Mouse (Mus musculus) limb, embryonic 10.5 days (tissue): Measurements from ENCODE around the gene S100a2. TPM values are rescaled to one million over a fixed set of nuclear protein-coding genes. Genes with fewer than 3 reads are reported as not detected.

Experiments used
- DNase-seq: peaks from one replicate; pipeline ENCODE4 v3.0.0-alpha.2; 2017; ENCODE audit warnings: low spot score
- H3K27ac ChIP-seq: fragments of 300-500 bp; sonication (generic); 2 replicates; pipeline ENCODE4 v1.5.1; 2016; ENCODE audit warnings: mild to moderate bottlenecking
- H3K27me3 ChIP-seq: fragments of 300-500 bp; sonication (generic); 2 replicates; pipeline ENCODE4 v1.6.1; 2016; ENCODE audit warnings: low read depth, mild to moderate bottlenecking; ENCODE audit not compliant: poor library complexity, severe bottlenecking
- H3K36me3 ChIP-seq: fragments of 300-500 bp; sonication (generic); 2 replicates; pipeline ENCODE4 v1.6.1; 2016; ENCODE audit warnings: mild to moderate bottlenecking, moderate library complexity
- H3K4me1 ChIP-seq: fragments of 300-500 bp; sonication (generic); 2 replicates; pipeline ENCODE4 v1.6.1; 2016
- H3K4me3 ChIP-seq: fragments of 300-500 bp; sonication (generic); 2 replicates; pipeline ENCODE4 v1.5.1; 2016; ENCODE audit warnings: mild to moderate bottlenecking, moderate library complexity
- H3K9me3 ChIP-seq: fragments of 300-500 bp; sonication (generic); replicated peaks from 2 replicates; pipeline ENCODE4 v1.6.1; 2016; ENCODE audit warnings: mild to moderate bottlenecking
- WGBS: fragments of 180-500 bp; shearing (Covaris S2); methylation state at CpG from one replicate; pipeline ENCODE4 v1.1.7; 2016; 5-methylcytosine and 5-hydroxymethylcytosine counted together
- polyA plus RNA-seq: library from polyadenylated mRNA; unstranded; fragments of >200 nt; fragmentation: Nextera tagmentation; extraction: Ambion mirVana; gene quantifications from 2 replicates; pipeline ENCODE4 v1.2.1, GENCODE M21; 2016

S100a2 gene
- polyA plus RNA-seq, 1 experiment from 2014 or later, result not detected

DNA sequence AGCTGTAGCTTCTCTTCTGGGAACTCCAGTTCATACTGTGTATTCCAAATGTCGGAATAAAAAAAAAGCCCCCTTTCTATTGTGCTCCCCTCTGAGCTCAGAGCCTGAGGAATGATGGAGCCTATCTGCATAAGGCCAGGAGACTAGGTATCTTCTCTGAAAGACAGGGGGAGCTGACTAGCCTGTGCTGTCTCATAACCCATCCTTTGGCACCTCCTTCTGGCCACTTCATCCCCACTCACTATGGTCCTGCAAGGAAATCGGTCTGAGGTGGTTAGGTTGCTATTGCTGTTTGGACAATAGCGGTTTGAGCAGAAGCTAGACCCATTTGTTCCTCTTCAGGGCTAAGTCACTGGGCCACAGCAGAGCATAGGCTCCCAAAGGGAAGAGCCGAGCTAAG, 37.8 kb downstream of the S100a2 start:
- H3K27ac ChIP-seq, result no peak overlapping the region
- no peak overlapping the region for H3K4me3 ChIP-seq
- 63% methylated on average over 4 of the region's 4 CpGs for WGBS
- no peak for DNase-seq
- no peaks in the 10 kb centered on the region for H3K27me3 ChIP-seq
- H3K9me3 ChIP-seq, result no peaks in the 10 kb centered on the region
- peaks cover 10% of the 10 kb centered on the region for H3K4me1 ChIP-seq
- no peaks in the 10 kb centered on the region for H3K36me3 ChIP-seq

DNA sequence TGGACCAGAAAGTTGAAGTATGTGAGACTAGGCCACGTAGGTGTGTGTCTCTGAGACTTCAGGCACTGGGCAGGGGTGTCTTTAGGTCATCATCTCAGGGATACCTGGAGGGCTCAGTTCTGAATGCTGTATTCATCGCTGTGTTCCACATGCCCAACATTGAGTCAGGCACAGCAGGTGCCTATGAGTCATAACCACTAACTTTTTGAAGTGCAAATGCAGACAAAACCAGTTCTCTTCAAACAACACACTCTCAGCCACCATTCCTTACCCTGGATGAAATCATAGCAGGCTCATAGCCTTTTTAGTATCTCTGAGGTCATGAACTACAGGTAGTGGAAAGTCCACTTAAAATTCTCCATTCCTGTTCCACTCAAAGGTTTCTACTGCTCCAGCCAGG, 39.3 kb downstream of the S100a2 start:
- WGBS, result 79% methylated on average over 2 of the region's 2 CpGs

DNA sequence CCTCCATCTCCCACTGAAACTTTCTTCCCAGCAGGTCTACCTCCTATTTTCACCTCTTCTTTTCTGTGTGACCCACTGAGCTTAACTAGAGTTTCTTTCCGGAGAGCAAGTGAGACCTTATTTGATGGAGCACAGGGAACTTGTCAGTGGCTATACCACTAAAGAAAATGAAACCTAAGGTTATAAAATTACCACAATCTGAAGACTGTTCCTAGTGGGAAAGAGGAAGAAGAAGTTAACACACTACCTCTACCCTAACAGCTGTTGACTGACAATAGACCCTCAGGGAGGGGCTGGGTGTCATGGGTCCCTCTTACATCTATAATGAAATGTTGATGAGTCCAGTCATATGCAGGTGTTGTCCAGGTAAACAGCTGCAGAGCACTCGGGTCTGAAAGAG, 41.9 kb downstream of the S100a2 start:
- H3K27ac ChIP-seq, result no peak overlapping the region
- no peaks in the 10 kb centered on the region for H3K9me3 ChIP-seq
- no peaks in the 10 kb centered on the region for H3K4me1 ChIP-seq
- no peak overlapping the region for H3K4me3 ChIP-seq
- 82% methylated on average over 2 of the region's 2 CpGs for WGBS
- H3K36me3 ChIP-seq, result no peaks in the 10 kb centered on the region
- no peak for DNase-seq
- no peaks in the 10 kb centered on the region for H3K27me3 ChIP-seq

More for the DNA sequence above, 39.3 kb downstream of the S100a2 start:
- H3K9me3 ChIP-seq, result no peaks in the 10 kb centered on the region
- H3K27me3 ChIP-seq, result no peaks in the 10 kb centered on the region
- H3K36me3 ChIP-seq, result no peaks in the 10 kb centered on the region
- DNase-seq, result no peak
- H3K4me3 ChIP-seq, result no peak overlapping the region
- no peaks in the 10 kb centered on the region for H3K4me1 ChIP-seq
- H3K27ac ChIP-seq, result no peak overlapping the region

DNA sequence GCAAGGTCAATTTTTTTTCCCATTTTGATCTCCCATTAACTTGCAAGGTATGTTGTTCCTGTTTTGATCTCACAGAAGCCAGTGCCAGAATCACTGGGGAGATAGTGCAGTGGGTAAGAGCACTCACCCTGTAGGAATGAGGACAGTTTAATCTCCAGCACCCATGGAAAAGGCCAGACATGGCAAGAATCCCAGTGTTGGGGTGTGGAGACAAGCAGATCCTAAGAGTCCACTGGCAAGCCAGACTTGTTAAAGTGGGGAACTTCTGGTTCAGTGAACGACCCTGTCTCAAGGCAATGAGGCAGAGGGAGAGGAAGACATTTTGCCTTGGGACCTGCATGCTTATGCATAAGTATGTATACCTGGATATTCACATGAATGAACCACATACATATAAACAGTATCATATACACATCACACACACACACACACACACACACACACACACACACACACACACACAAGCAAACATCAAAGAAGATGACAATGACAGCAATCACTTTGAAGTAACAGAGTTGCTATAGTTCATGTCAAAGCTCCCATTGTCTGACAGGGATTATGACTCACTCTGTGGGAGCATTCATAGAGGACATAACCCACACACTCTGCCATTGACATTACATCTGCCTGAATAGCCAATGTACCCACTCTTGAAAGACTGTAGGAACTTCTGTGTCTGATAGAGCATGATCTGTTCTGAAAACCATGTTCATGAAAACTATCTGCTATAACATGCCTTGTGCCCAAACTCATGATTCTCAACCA, 48.6 kb downstream of the S100a2 start:
- 65% methylated on average over 1 of the region's 1 CpGs for WGBS
- Histone ChIP-seq H3K27me3 (no peaks in the 10 kb centered on the region), H3K36me3 (no peaks in the 10 kb centered on the region), H3K27ac (no peak overlapping the region), H3K4me3 (no peak overlapping the region), H3K4me1 (no peaks in the 10 kb centered on the region), H3K9me3 (no peaks in the 10 kb centered on the region)
- DNase-seq, result no peak

DNA sequence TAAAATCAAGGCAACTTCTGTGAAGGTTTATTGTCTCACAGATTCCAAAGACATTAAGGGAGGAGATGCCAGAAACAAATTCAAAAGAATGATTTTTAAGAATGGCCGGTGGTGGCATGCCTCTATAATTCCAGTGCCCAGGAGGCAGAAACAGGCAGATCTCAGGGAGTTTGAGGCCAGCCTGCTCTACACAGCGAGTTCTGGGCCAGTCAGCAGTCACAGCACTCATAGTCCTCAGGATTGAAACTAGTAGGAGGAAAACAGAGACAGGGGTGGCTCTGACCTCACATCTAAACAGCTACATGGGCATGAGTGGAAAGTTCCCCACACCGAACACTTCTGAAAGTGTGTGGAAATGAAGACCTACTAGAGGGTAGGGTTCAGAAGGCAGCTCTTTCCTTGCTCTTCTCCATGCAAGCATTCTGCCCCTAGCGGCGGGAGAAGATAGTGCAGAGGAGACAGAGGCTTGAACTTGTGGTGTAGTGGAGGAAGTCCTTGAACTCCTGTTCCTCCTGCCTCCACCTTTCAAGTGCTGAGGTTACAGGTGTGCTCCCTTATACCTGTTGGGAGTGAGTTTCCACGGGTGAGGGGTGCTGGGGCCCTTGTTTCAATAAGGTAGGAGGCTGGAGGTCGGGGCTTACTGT, 49.6 kb downstream of the S100a2 start:
- DNase-seq, result no peak

DNA sequence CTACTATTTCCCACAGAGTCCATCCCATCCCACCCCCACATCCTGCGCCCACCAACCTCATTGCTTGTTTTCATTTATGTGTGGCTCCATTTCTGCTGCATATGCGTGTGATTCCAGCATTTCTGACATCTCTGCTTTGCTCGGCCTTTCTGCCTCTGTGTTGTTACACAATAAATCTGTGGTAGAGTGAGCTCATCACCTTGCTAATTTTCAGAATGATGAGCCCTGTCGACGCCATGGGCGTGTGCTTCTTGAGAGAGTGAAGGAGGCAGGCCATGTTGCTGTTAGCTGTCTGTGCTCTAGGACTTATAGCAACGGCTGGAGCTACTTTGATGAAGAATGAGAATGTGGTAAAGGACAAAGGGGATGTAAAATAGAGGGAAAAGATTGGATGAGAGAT, 50.9 kb downstream of the S100a2 start:
- WGBS, result 85% methylated on average over 7 of the region's 7 CpGs
- Histone ChIP-seq H3K27ac (no peak overlapping the region), H3K4me3 (no peak overlapping the region), H3K4me1 (no peaks in the 10 kb centered on the region), H3K27me3 (no peaks in the 10 kb centered on the region), H3K9me3 (no peaks in the 10 kb centered on the region), H3K36me3 (no peaks in the 10 kb centered on the region)
- DNase-seq, result no peak

More for the DNA sequence above, 49.6 kb downstream of the S100a2 start:
- no peaks in the 10 kb centered on the region for H3K9me3 ChIP-seq
- no peaks in the 10 kb centered on the region for H3K36me3 ChIP-seq
- H3K27ac ChIP-seq, result no peak overlapping the region
- no peaks in the 10 kb centered on the region for H3K4me1 ChIP-seq
- WGBS, result 51% methylated on average over 7 of the region's 7 CpGs
- no peak overlapping the region for H3K4me3 ChIP-seq
- no peaks in the 10 kb centered on the region for H3K27me3 ChIP-seq

Other genes starting within 250 kb of the S100a2 start
- 37.4 and 41.9 TPM in 2 replicates for gene Slc27a3, start 200.3 kb upstream of the S100a2 start, polyA plus RNA-seq
- gene Ints3, start 156.6 kb upstream of the S100a2 start, polyA plus RNA-seq, result 53.3 and 53.5 TPM in 2 replicates
- 3.5 and 4.7 TPM in 2 replicates for gene Npr1, start 124.4 kb upstream of the S100a2 start, polyA plus RNA-seq
- gene Ilf2, start 114.1 kb upstream of the S100a2 start, polyA plus RNA-seq, result 374 and 379 TPM in 2 replicates
- 49.1 and 60.3 TPM in 2 replicates for gene Snapin, start 99.2 kb upstream of the S100a2 start, polyA plus RNA-seq
- gene Chtop, start 80.7 kb upstream of the S100a2 start, polyA plus RNA-seq, result 175 and 194 TPM in 2 replicates
- 4.6 and 5.3 TPM in 2 replicates for gene S100a1, start 75.9 kb upstream of the S100a2 start, polyA plus RNA-seq
- gene S100a13, start 75.8 kb upstream of the S100a2 start, polyA plus RNA-seq, result 8.5 and 10.3 TPM in 2 replicates
- gene S100a14, start 63.4 kb upstream of the S100a2 start, polyA plus RNA-seq, result 0.30 TPM in 1 of 2 replicates, not detected in the other
- 40.1 and 40.8 TPM in 2 replicates for gene S100a16, start 53.0 kb upstream of the S100a2 start, polyA plus RNA-seq
- gene S100a3, start 29.7 kb upstream of the S100a2 start, polyA plus RNA-seq, result 0.98 TPM in 1 of 2 replicates, not detected in the other
- not detected in 2 replicates for gene Gm42674, start 11.7 kb downstream of the S100a2 start, polyA plus RNA-seq
- gene S100a4, start 13.5 kb downstream of the S100a2 start, polyA plus RNA-seq, result 0.34 and 0.64 TPM in 2 replicates
- not detected in 2 replicates for gene S100a5, start 18.3 kb downstream of the S100a2 start, polyA plus RNA-seq
- gene S100a6, start 22.6 kb downstream of the S100a2 start, polyA plus RNA-seq, result 11.4 and 11.6 TPM in 2 replicates
- not detected in 2 replicates for gene S100a7a, start 63.8 kb downstream of the S100a2 start, polyA plus RNA-seq
- gene S100a8, start 78.7 kb downstream of the S100a2 start, polyA plus RNA-seq, result 1.2 TPM in 1 of 2 replicates, not detected in the other
- 0.73 TPM in 1 of 2 replicates, not detected in the other for gene S100a9, start 105.5 kb downstream of the S100a2 start, polyA plus RNA-seq
- not detected in 2 replicates for gene Pglyrp4, start 136.7 kb downstream of the S100a2 start, polyA plus RNA-seq
- not detected in 2 replicates for gene Gm5849, start 187.6 kb downstream of the S100a2 start, polyA plus RNA-seq